Mouse (Mus musculus) liver, embryonic 14.5 days (tissue): ENCODE measurements around the gene Paqr3. TPM values are rescaled to one million over a fixed set of nuclear protein-coding genes. Genes with fewer than 3 reads are reported as not detected.

Experiments
- ATAC-seq: fragments of 200-750 bp; cut with Nextera tagmentation; 2 replicates; pipeline ENCODE4 v1.8.0; 2017; ENCODE audit warnings: moderate number of reproducible peaks, mild to moderate bottlenecking, moderate library complexity; ENCODE audit not compliant: insufficient read depth
- DNase-seq, 3 experiments: peaks; one replicate each; pipeline ENCODE4 v3.0.0-alpha.2; 2012 to 2013; ENCODE audit warnings: low read depth in 3 of 3, low spot score in 3 of 3
- H3K27ac ChIP-seq: fragments of 300-500 bp; sonication (generic); 2 replicates; pipeline ENCODE4 v1.5.1; 2014; ENCODE audit warnings: moderate library complexity, mild to moderate bottlenecking, control low read depth, inconsistent platforms
- H3K27me3 ChIP-seq: fragments of 300-500 bp; sonication (generic); 2 replicates; pipeline ENCODE4 v1.6.1; 2014; ENCODE audit warnings: mild to moderate bottlenecking, low read length, moderate library complexity; ENCODE audit not compliant: control insufficient read depth, insufficient read depth
- H3K36me3 ChIP-seq: fragments of 300-500 bp; sonication (generic); replicated peaks from 2 replicates; pipeline ENCODE4 v1.6.1; 2014; ENCODE audit warnings: low read depth; ENCODE audit not compliant: control insufficient read depth, insufficient read depth
- H3K4me1 ChIP-seq, 2 experiments: fragments of 200-500 bp in 1 of 2; fragments of 300-500 bp in 1 of 2; sonication (generic) in 1 of 2; replicated peaks; 2 replicates each; pipeline ENCODE4 v1.6.1; 2012 to 2014; ENCODE audit warnings: antibody characterized with exemption in 1 of 2, inconsistent platforms in 1 of 2, low read length in 1 of 2; ENCODE audit not compliant: control insufficient read depth in 2 of 2, insufficient read depth in 2 of 2
- H3K4me2 ChIP-seq: fragments of 300-500 bp; sonication (generic); 2 replicates; pipeline ENCODE4 v1.6.1; 2014; ENCODE audit warnings: low read depth, mild to moderate bottlenecking, control low read depth, moderate library complexity
- H3K4me3 ChIP-seq, 2 experiments: fragments of 200-500 bp in 1 of 2; fragments of 300-500 bp in 1 of 2; sonication (generic) in 1 of 2; 2 replicates each; pipeline ENCODE4 v1.5.1; 2012 to 2014; ENCODE audit warnings: low read depth in 2 of 2, low read length in 2 of 2, mild to moderate bottlenecking in 2 of 2, control low read depth in 1 of 2, inconsistent platforms in 1 of 2, moderate library complexity in 1 of 2; ENCODE audit not compliant: insufficient read depth in 1 of 2
- H3K9ac ChIP-seq: fragments of 300-500 bp; sonication (generic); replicated peaks from 2 replicates; pipeline ENCODE4 v1.6.1; 2014; ENCODE audit warnings: mild to moderate bottlenecking, control low read depth, moderate library complexity
- H3K9me3 ChIP-seq: fragments of 300-500 bp; sonication (generic); 2 replicates; pipeline ENCODE4 v1.6.1; 2016; ENCODE audit warnings: low read length, mixed read lengths; ENCODE audit not compliant: control insufficient read depth
- CTCF ChIP-seq: IDR thresholded peaks from 2 replicates; pipeline ENCODE4 v1.5.1; 2016; ENCODE audit warnings: antibody characterized with exemption, low read depth, control low read depth
- EP300 ChIP-seq: IDR thresholded peaks from 2 replicates; pipeline ENCODE4 v1.6.1; 2016; ENCODE audit warnings: antibody characterized with exemption, low read depth
- WGBS: fragments of 180-500 bp; shearing (Covaris S2); extraction: QIAGEN DNeasy Blood & Tissue Kit; methylation state at CpG from one replicate; pipeline ENCODE4 v1.1.7; 2014; ENCODE audit not compliant: insufficient replicate concordance; 5-methylcytosine and 5-hydroxymethylcytosine counted together
- polyA plus RNA-seq, 2 experiments: library from polyadenylated mRNA; depleted of rRNA in 1 of 2; stranded (reverse) in 1 of 2; unstranded in 1 of 2; fragments of >200 nt; fragmentation: Nextera tagmentation in 1 of 2; extraction: Ambion mirVana in 1 of 2; gene quantifications; 2 replicates each; pipeline versions ENCODE4 v1.2.1 to v1.2.3; 2012 to 2014

Gene Paqr3
- polyA plus RNA-seq, 2 experiments, result 0.59 to 0.77 TPM

DNA sequence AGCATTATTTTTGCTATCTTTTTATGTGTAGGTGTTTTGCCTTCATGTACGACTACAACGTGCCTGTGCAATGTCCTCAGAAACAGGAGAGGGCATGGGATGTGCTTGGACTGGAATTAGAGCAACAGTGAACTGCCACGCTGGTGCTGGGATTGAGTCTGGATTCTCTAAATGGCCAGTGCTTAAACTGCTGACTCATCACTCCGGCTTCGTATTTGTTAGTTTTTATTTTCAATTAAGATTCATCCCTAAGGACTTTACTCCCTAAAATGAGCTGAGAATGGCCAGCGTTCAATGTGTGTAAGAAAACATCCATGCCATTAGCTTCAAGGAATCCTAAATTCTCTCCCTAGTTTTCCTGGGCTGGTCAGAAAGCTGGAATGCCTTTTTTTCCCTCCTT is 15.9 kb upstream of the Paqr3 start:
- Histone ChIP-seq H3K9me3 (no peaks in the 10 kb centered on the region), H3K4me3 (no peak overlapping the region), H3K4me2 (no peak overlapping the region), H3K27me3 (no peaks in the 10 kb centered on the region), H3K9ac (no peak overlapping the region), H3K4me1 (no peaks in the 10 kb centered on the region), H3K36me3 (no peaks in the 10 kb centered on the region), H3K27ac (no peak overlapping the region)
- no peak for DNase-seq
- no peak for TF ChIP-seq CTCF
- 65% methylated on average over 6 of the region's 6 CpGs for WGBS
- ATAC-seq, result no peak

DNA sequence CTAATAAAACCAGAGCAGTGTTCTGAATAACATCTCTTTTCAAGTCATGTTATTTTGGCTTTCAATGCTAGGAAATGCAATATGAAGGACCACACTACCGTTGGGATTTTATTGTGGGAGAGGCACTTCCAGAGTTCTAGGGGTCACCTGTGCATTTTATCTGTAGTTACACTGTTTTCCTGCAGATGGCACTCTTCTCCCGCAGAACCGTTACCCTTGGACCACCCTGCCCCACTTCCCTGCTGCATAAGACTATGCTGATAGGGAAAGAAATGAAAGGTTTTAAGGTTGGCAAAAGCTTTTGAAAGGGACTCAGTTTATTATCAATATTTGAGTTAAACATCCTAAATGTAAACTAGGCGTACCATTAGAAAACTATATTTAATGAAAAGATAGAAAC is 14.6 kb upstream of the Paqr3 start:
- no peaks in the 10 kb centered on the region for H3K36me3 ChIP-seq
- H3K27me3 ChIP-seq, result no peaks in the 10 kb centered on the region
- no peak overlapping the region for H3K4me2 ChIP-seq
- no peaks in the 10 kb centered on the region for H3K9me3 ChIP-seq
- H3K9ac ChIP-seq, result no peak overlapping the region
- H3K27ac ChIP-seq, result no peak overlapping the region
- 27% methylated on average over 4 of the region's 4 CpGs for WGBS
- H3K4me3 ChIP-seq, result no peak overlapping the region
- no peak for ATAC-seq
- H3K4me1 ChIP-seq, result no peaks in the 10 kb centered on the region
- TF ChIP-seq CTCF (peak; percentile 64), EP300 (no peak)
- DNase-seq, result peak in 1 of 3 experiments; percentile 12

DNA sequence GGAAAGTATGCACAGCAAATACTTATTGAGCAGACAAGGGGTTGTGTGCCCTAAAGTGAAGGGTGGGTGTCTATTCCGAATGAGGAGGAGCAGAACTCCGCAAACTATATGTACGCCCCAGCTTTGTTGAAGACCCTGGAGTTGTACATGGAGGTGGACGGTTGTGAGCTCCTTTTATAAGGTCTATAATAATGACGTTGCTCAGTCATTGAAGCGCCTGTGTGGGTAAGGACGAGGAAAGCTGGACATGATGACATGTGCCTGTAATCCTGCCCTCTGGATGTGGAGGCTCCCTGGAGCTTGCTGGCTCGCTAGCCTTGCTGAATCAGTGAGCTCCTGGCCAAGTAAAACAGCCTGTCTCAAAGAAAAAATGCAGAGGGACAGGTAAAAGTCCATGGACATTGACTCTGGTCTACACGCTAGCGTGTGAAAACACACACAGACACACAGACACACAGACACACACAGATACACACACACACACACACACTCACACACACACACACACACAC is 14.1 kb upstream of the Paqr3 start:
- Histone ChIP-seq H3K4me1 (no peaks in the 10 kb centered on the region), H3K36me3 (no peaks in the 10 kb centered on the region), H3K4me2 (no peak overlapping the region), H3K27me3 (no peaks in the 10 kb centered on the region), H3K4me3 (no peak overlapping the region), H3K27ac (no peak overlapping the region), H3K9ac (no peak overlapping the region), H3K9me3 (no peaks in the 10 kb centered on the region)
- DNase-seq, result no peak
- 51% methylated on average over 10 of the region's 10 CpGs for WGBS
- no peak for ATAC-seq
- TF ChIP-seq CTCF (no peak), EP300 (no peak)

DNA sequence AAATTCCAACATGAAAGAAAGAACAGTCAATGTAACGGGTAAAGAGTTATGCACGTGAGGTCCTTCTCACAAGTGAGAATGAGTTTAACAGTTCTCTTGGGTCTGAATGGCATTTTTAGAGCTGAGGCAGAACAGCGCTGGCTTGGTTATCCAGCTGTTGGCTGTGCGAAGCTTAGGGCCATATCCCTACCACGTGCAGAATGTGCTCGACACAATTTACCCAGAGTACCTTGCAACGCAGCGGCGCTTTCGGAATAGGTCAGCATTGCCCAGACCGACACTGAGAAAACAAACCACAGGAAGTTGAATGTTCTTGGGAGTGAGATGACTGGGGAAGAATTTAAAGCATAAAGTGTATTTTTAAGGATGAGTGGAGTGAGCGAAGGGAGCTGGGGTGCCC is 13.6 kb upstream of the Paqr3 start:
- WGBS, result 62% methylated on average over 12 of the region's 12 CpGs
- H3K4me1 ChIP-seq, result no peaks in the 10 kb centered on the region

DNA sequence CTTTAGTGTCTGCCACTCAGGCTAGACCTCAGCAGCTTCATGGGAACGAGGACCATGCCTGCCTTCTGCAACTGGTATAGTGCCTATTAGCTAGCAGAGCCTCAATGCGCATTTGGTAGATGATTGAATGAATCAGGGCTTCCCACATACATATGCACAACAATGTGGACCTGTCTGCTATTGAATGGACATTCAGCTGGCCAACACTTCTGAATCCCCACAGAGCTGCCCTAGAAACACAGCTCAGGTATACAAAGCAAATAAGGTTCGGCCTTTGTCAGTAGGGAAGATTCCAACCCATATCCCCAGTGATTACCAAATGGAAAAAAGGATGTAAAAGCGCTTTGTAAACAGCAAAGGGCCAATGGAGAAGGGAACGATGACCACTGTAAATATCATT is 699 bp downstream of the Paqr3 start:
- ATAC-seq (no peak), DNase-seq (no peak)
- Histone ChIP-seq H3K9ac (peak overlapping the region; percentile 14), H3K36me3 (no peaks in the 10 kb centered on the region), H3K27ac (no peak overlapping the region), H3K9me3 (no peaks in the 10 kb centered on the region), H3K4me3 (peak overlapping the region; percentile 55 to 82), H3K4me2 (peak overlapping the region; percentile 74), H3K27me3 (peaks cover 4% of the 10 kb centered on the region), H3K4me1 (peaks cover 0 to 9% of the 10 kb centered on the region in 2 experiments; a peak in 2 of 4 replicates)
- TF ChIP-seq EP300 (no peak), CTCF (no peak)
- 25% methylated on average over 5 of the region's 5 CpGs for WGBS

More for the DNA sequence above, 13.6 kb upstream of the Paqr3 start:
- Histone ChIP-seq H3K4me2 (no peak overlapping the region), H3K9me3 (no peaks in the 10 kb centered on the region), H3K36me3 (no peaks in the 10 kb centered on the region), H3K4me3 (no peak overlapping the region), H3K27ac (no peak overlapping the region), H3K9ac (no peak overlapping the region), H3K27me3 (no peaks in the 10 kb centered on the region)
- no peak for ATAC-seq
- TF ChIP-seq EP300, result no peak
- no peak for TF ChIP-seq CTCF
- no peak for DNase-seq
